Mouse (Mus musculus): ENCODE measurements around the gene Hs2st1.

DNA sequence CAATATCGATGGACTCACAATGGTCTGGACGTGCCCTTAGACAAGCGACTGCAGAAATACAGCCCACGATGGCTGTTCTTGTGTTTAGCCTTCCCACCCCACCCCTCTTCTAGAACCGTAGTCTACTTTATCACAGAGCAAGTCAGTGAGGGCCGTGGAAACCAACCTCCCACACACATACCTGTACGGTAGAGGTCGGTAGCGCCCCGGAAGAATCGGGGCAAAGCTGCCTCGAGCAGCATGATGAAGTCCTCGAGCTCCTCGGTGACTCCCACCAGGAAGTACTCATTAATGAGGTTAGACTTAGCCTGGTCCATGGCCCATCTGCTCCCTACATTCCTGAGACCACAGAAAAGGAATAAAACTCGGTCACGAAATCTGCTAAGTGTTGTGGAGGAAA lies 134.7 kb downstream of the Hs2st1 start:
- no peak for TF ChIP-seq CTCF (IDR thresholded peaks at IDR 0.05; ENCODE audit: insufficient read depth, low read depth, low read length)
- no peak for TF ChIP-seq POLR2A (IDR thresholded peaks at IDR 0.05; ENCODE audit: insufficient read depth, low read depth, low read length)

Measured in olfactory bulb, adult 2 months (tissue).